Mouse (Mus musculus) megakaryocyte, embryonic 14.5 days (primary cell): ENCODE results near the gene Cavin4.

ENCODE experiments used
- FLI1 ChIP-seq: IDR thresholded peaks from 2 replicates; pipeline ENCODE4 v1.6.1; 2012; ENCODE audit warnings: low read length, inconsistent platforms, mixed read lengths
- GATA1 ChIP-seq: IDR thresholded peaks from 3 replicates; pipeline ENCODE4 v1.6.1; 2012; ENCODE audit warnings: mixed read lengths, low read length, inconsistent platforms, borderline replicate concordance

GRCm38 (mm10) chr4:48677812-48678211 lies 14.5 kb downstream of the Cavin4 start:
- no peak for TF ChIP-seq FLI1
- no peak for TF ChIP-seq GATA1
